Mouse (Mus musculus): ENCODE results near the gene Srbd1. TPM values are rescaled to one million over a fixed set of nuclear protein-coding genes. Genes with fewer than 3 reads are reported as not detected.

Gene Srbd1
- polyA plus RNA-seq, 1 experiment = 6.1 TPM

GRCm38 (mm10) chr17:85974591-85974990 is 170.4 kb downstream of the Srbd1 start:
- peak overlapping the region; percentile 32 for H3K4me2 ChIP-seq (ENCODE audit: low read depth)

GRCm38 (mm10) chr17:85971120-85971519 is 173.9 kb downstream of the Srbd1 start:
- Histone ChIP-seq H3K4me3 (no peak overlapping the region), H3K27me3 (ENCODE audit: control insufficient read depth, insufficient read depth, insufficient read length) (no peaks in the 10 kb centered on the region), H3K36me3 (ENCODE audit: control insufficient read depth, insufficient read depth) (no peaks in the 10 kb centered on the region), H3K79me2 (ENCODE audit: control insufficient read depth, insufficient read depth) (no peaks in the 10 kb centered on the region), H3K4me2 (ENCODE audit: low read depth) (no peak overlapping the region), H3ac (ENCODE audit: control insufficient read depth, insufficient read length) (no peak overlapping the region)
- TF ChIP-seq REST (IDR thresholded peaks at IDR 0.05; ENCODE audit: insufficient read depth, insufficient read length) = no peak
- no peak for TF ChIP-seq CEBPB (IDR thresholded peaks at IDR 0.05; ENCODE audit: insufficient read depth, poor library complexity, severe bottlenecking)
- TF ChIP-seq TCF3 (IDR thresholded peaks at IDR 0.05; ENCODE audit: insufficient read length, low read depth) = no peak
- TF ChIP-seq POLR2AphosphoS2 (IDR thresholded peaks at IDR 0.05; ENCODE audit: insufficient read length, low read depth) = no peak
- TF ChIP-seq E2F4 (IDR thresholded peaks at IDR 0.05; ENCODE audit: insufficient read depth) = no peak
- TF ChIP-seq MAX (IDR thresholded peaks at IDR 0.05; ENCODE audit: low read depth) = no peak
- no peak for TF ChIP-seq TCF12 (IDR thresholded peaks at IDR 0.05; ENCODE audit: insufficient read depth, poor library complexity, severe bottlenecking)
- no peak for TF ChIP-seq MYOG (IDR thresholded peaks at IDR 0.05; ENCODE audit: control insufficient read depth in 1 of 3, insufficient read depth in 1 of 3, insufficient read length in 2 of 3, low read depth in 2 of 3)
- no peak for TF ChIP-seq SRF (IDR thresholded peaks at IDR 0.05; ENCODE audit: control insufficient read depth, insufficient read length, low read depth)
- TF ChIP-seq MYOD1 (IDR thresholded peaks at IDR 0.05; ENCODE audit: control insufficient read depth in 1 of 3, insufficient read length in 2 of 3, low read depth in 2 of 3) = no peak
- no peak for TF ChIP-seq POLR2A (IDR thresholded peaks at IDR 0.05; ENCODE audit: insufficient read length, low read depth)
- no peak for TF ChIP-seq USF1 (IDR thresholded peaks at IDR 0.05; ENCODE audit: low read depth)

More at GRCm38 (mm10) chr17:85974591-85974990, 170.4 kb downstream of the Srbd1 start:
- no peak for TF ChIP-seq MYOD1 (IDR thresholded peaks at IDR 0.05; ENCODE audit: control insufficient read depth in 1 of 3, insufficient read length in 2 of 3, low read depth in 2 of 3)
- TF ChIP-seq USF1 (IDR thresholded peaks at IDR 0.05; ENCODE audit: low read depth) = no peak
- no peak for TF ChIP-seq MAX (IDR thresholded peaks at IDR 0.05; ENCODE audit: low read depth)
- no peak for TF ChIP-seq TCF3 (IDR thresholded peaks at IDR 0.05; ENCODE audit: insufficient read length, low read depth)
- no peak for TF ChIP-seq SRF (IDR thresholded peaks at IDR 0.05; ENCODE audit: control insufficient read depth, insufficient read length, low read depth)
- no peak for TF ChIP-seq TCF12 (IDR thresholded peaks at IDR 0.05; ENCODE audit: insufficient read depth, poor library complexity, severe bottlenecking)
- no peak for TF ChIP-seq REST (IDR thresholded peaks at IDR 0.05; ENCODE audit: insufficient read depth, insufficient read length)
- TF ChIP-seq POLR2A (IDR thresholded peaks at IDR 0.05; ENCODE audit: insufficient read length, low read depth) = no peak
- no peak for TF ChIP-seq CEBPB (IDR thresholded peaks at IDR 0.05; ENCODE audit: insufficient read depth, poor library complexity, severe bottlenecking)
- TF ChIP-seq POLR2AphosphoS2 (IDR thresholded peaks at IDR 0.05; ENCODE audit: insufficient read length, low read depth) = no peak
- no peaks in the 10 kb centered on the region for H3K27me3 ChIP-seq (ENCODE audit: control insufficient read depth, insufficient read depth, insufficient read length)
- H3K79me2 ChIP-seq (ENCODE audit: control insufficient read depth, insufficient read depth) = no peaks in the 10 kb centered on the region
- no peak overlapping the region for H3K4me3 ChIP-seq
- no peaks in the 10 kb centered on the region for H3K36me3 ChIP-seq (ENCODE audit: control insufficient read depth, insufficient read depth)
- H3ac ChIP-seq (ENCODE audit: control insufficient read depth, insufficient read length) = no peak overlapping the region

GRCm38 (mm10) chr17:85961653-85962052 is 183.3 kb downstream of the Srbd1 start:
- H3K4me2 ChIP-seq (ENCODE audit: low read depth) = peak overlapping the region; percentile 61
- no peak overlapping the region for H3ac ChIP-seq (ENCODE audit: control insufficient read depth, insufficient read length)
- H3K27me3 ChIP-seq (ENCODE audit: control insufficient read depth, insufficient read depth, insufficient read length) = no peaks in the 10 kb centered on the region
- H3K79me2 ChIP-seq (ENCODE audit: control insufficient read depth, insufficient read depth) = no peaks in the 10 kb centered on the region
- no peak overlapping the region for H3K4me3 ChIP-seq
- TF ChIP-seq MAX (IDR thresholded peaks at IDR 0.05; ENCODE audit: low read depth) (no peak), MYOD1 (IDR thresholded peaks at IDR 0.05; ENCODE audit: control insufficient read depth in 1 of 3, insufficient read length in 2 of 3, low read depth in 2 of 3) (peak; percentile 48 to 90 (median 84)), USF1 (IDR thresholded peaks at IDR 0.05; ENCODE audit: low read depth) (peak; percentile 96), TCF3 (IDR thresholded peaks at IDR 0.05; ENCODE audit: insufficient read length, low read depth) (peak; percentile 54), MYOG (IDR thresholded peaks at IDR 0.05; ENCODE audit: control insufficient read depth in 1 of 3, insufficient read depth in 1 of 3, insufficient read length in 2 of 3, low read depth in 2 of 3) (peak in 2 of 3 experiments; percentile 49 to 89), SRF (IDR thresholded peaks at IDR 0.05; ENCODE audit: control insufficient read depth, insufficient read length, low read depth) (no peak), TCF12 (IDR thresholded peaks at IDR 0.05; ENCODE audit: insufficient read depth, poor library complexity, severe bottlenecking) (peak; percentile 44)
- H3K36me3 ChIP-seq (ENCODE audit: control insufficient read depth, insufficient read depth) = no peaks in the 10 kb centered on the region

- TF ChIP-seq MAX (IDR thresholded peaks at IDR 0.05; ENCODE audit: low read depth) (no peak), MYOG (IDR thresholded peaks at IDR 0.05; ENCODE audit: control insufficient read depth in 1 of 3, insufficient read depth in 1 of 3, insufficient read length in 2 of 3, low read depth in 2 of 3) (no peak), POLR2A (IDR thresholded peaks at IDR 0.05; ENCODE audit: insufficient read length, low read depth) (no peak), CEBPB (IDR thresholded peaks at IDR 0.05; ENCODE audit: insufficient read depth, poor library complexity, severe bottlenecking) (no peak), USF1 (IDR thresholded peaks at IDR 0.05; ENCODE audit: low read depth) (no peak), TCF12 (IDR thresholded peaks at IDR 0.05; ENCODE audit: insufficient read depth, poor library complexity, severe bottlenecking) (no peak), REST (IDR thresholded peaks at IDR 0.05; ENCODE audit: insufficient read depth, insufficient read length) (no peak), TCF3 (IDR thresholded peaks at IDR 0.05; ENCODE audit: insufficient read length, low read depth) (no peak), MYOD1 (IDR thresholded peaks at IDR 0.05; ENCODE audit: control insufficient read depth in 1 of 3, insufficient read length in 2 of 3, low read depth in 2 of 3) (no peak), SRF (IDR thresholded peaks at IDR 0.05; ENCODE audit: control insufficient read depth, insufficient read length, low read depth) (no peak), E2F4 (IDR thresholded peaks at IDR 0.05; ENCODE audit: insufficient read depth) (no peak), POLR2AphosphoS2 (IDR thresholded peaks at IDR 0.05; ENCODE audit: insufficient read length, low read depth) (no peak)
- H3K79me2 ChIP-seq (ENCODE audit: control insufficient read depth, insufficient read depth) = no peaks in the 10 kb centered on the region
- no peak overlapping the region for H3K4me3 ChIP-seq
- no peak overlapping the region for H3ac ChIP-seq (ENCODE audit: control insufficient read depth, insufficient read length)
- no peak overlapping the region for H3K4me2 ChIP-seq (ENCODE audit: low read depth)
- peaks cover 4% of the 10 kb centered on the region for H3K27me3 ChIP-seq (ENCODE audit: control insufficient read depth, insufficient read depth, insufficient read length)
- H3K36me3 ChIP-seq (ENCODE audit: control insufficient read depth, insufficient read depth) = no peaks in the 10 kb centered on the region
Measured at GRCm38 (mm10) chr17:85951771-85952170, 193.2 kb downstream of the Srbd1 start.
